Mouse (Mus musculus) spleen, postnatal 10 days (tissue): Measurements from ENCODE around the gene Rabl3.

Experiments used
- DNase-seq, 2 experiments: peaks; one replicate each; pipeline ENCODE4 v3.0.0; 2021 to 2022; ENCODE audit warnings: low spot score in 2 of 2

Rabl3 gene

DNA sequence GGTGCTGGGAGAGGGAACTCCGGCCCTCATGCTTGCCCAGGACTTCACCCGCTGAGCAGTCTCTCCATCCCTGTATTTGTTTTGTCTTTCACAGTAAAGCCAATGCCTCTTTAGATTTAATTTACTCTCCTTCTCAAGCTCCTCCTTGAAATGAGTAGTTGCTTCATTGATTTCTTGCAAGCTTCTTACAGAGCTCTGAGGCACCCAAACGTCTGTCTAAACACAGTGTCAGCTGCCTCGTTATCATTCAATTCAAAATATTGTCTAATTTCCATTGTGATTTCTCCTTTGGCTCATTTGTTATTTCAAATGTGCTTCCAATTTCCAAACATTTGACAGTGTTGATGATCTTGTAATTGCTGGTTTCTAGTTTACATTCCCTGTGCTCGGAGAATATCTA is 6.6 kb downstream of the Rabl3 start:
- DNase-seq = no peak

DNA sequence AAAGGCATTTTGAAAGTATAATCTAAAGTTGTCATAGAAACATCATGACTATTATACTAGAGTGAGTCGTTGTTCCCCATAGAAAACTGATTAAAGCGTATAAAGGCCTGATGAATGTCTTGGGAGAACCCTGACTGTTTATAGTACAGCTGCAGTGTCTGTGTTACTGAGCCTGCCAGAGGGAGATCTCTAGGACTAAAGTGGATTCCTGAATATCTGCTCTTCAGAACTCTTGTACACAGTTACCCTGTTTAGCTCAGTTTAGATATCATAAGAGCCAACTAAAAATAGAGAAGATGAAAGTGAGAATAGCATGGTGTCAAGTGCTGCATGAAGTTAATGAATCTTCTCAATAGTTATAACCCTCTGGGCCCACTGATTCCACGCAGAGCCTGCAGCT is 10.6 kb downstream of the Rabl3 start:
- DNase-seq = no peak

DNA sequence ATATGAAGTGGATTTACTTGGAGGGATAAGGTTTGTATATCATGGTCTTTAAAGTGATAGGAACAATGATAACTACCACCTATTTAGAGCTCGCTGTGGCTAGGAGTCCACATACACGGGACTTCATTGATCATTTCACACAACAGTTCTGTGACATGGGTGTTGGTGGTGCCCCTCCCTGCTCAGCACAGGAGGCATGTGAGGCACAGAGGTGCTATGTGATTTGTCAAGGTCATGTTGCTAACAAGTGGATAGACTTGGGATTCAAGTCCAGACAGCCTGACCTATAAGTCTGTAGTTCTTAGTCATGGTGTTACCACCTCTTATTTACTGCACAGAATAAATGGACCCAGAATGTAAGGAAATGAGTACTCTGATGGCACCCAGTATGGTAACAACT is 11.3 kb downstream of the Rabl3 start:
- DNase-seq = no peak

DNA sequence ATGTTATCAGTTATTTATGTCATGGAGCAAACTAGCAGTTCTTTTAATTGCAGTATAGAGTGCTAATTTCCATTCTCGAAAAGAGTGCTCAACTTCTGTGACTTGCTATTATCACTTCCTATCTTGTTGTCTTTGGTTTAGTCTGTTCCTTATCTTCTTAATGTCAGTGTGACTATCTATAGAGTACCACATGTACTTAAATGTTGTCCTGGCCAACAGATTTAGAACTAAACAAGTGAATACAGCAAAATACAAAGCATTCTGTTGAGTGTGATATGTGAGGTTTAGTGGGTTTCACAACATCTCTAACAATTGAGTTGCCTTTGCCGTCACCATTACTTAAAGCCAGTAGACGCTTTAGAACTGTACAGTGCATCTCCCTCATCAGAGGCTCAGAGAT is 13.1 kb downstream of the Rabl3 start:
- no peak for DNase-seq

DNA sequence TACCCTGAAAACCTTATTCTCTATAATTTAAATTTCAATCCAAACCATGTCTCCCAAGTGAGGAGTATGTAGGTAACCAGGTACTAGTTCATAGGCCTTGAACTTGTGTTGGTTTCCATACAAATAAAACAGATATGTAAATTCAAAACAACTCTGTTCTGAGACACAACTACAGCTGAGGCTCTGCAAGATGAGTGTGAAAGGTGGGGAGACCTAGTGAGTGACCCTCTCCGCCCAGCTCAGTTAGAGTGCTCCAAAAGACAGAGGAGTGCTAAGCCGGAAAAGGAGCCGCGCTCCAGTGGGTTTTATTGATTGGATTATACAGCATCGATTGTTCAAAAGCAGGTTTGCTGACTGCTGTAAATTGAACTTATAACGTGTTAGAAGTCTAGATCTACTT is 22.7 kb downstream of the Rabl3 start:
- DNase-seq = no peak

DNA sequence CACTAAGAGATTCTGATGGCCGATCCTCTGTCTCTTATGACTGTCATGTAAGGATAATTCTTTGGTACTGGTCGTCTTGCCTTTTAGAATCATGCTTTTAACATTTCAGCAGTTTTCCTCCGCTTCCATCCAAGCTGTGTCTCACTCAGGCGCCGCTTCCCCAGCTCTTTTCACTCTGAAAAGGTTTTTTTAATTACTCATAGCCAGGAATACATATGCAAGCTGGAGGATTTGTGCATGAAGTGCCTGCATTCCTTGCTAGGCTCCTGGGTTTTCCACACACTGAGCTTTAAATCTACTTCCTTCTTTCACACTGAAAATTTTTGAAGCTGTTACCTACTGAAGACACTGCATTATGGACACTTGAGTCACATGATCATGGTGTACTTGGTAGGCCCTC is 23.3 kb downstream of the Rabl3 start:
- no peak for DNase-seq

DNA sequence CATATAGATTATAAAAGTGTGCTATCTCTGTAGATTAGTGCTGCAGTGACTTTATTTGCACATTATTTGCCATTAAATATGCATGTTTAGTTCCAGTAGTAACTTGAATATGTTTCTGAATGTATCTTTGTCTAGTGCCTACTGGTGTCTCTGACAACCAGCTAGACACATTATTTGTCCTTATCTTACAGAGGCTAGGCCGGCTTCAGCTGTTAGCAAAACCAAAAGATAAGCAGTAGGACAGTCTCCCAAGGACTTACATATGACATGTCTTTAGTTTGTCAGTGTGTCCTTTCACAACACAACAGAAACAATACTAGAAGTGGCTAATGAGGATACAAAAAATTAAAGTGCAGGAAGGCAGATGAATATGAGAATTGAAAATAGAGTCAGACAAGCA is 25.4 kb downstream of the Rabl3 start:
- no peak for DNase-seq

DNA sequence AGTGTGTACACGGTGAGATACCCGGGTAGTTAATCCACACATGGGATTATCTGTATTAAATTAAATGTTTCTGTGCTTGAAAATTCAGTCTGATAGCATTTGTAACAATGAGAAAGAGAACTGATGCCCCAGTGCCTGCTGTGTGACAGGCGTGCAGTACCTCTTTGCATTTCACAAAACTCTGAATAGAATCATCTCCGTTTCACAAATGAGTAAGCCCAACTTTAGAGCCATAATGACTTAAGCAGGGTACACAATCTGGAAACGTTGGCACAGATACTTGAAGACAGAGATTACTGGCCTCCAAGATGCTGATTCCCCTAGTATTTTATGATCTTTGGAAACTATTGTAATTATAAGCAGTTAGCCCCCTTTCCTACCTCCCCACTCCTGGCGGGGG is 26.4 kb downstream of the Rabl3 start:
- DNase-seq = no peak

DNA sequence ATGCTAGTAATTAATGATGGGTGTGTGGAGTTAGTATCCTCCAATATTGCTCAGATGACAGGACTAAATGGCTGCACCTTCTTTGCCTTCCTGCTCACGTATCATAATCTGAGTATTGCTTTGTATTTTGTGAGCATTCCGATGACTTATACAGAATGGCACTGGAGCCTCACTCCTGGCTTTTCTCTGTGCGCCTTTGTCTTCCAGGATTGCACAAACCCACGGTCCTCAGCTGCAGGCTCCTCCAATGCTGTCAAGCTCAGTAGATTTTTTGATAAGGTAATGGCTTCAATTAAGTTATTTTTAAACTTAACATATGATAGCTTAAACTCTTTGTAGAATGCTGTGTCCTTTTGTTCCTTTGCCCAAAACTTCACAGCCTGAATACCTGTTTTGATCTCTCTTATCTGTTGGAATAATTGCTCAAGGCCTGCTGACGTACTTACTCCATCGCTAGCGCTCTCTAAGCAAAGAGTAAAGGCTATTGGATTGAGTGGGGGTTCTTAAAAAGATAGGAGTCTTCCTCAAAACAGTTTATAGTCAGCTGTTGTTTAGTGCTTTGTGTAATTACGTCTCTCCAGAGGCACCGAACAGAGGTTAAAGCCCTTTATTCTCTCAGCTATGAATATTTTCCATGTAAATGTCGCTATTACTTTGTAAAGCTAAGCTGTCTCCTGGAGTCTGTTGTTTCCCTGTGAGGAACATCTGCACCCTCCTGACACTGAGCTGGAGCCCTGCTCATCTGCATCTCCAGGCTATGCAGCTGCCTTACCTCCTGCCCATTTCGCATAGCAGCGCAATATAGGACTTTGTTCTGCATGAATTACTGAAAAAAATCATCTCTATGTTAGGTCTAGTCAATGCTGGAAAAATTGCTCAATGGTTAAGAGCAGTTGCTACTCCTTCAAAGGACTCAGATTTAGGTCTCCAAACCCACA is 27.7 kb downstream of the Rabl3 start:
- DNase-seq = no peak

DNA sequence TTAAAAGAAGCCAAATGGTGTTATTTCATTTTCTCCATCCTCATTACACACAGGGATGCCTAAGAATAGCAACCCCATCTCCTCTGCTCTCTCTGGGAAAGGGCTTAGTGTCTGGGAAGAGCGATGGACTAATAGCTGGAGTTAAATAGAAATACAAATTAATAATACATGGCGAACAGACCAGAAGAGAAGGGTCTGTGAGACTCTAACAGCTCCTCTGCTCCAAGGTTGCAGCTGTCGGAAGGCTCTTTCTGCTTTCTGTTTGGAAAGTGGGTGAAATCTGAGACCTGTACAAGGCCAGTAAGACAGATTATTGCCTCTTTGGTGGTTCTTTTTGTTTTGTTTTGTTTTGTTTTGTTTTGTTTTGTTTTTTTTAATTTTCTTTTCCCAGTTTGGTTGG is 31.9 kb downstream of the Rabl3 start:
- no peak for DNase-seq

DNA sequence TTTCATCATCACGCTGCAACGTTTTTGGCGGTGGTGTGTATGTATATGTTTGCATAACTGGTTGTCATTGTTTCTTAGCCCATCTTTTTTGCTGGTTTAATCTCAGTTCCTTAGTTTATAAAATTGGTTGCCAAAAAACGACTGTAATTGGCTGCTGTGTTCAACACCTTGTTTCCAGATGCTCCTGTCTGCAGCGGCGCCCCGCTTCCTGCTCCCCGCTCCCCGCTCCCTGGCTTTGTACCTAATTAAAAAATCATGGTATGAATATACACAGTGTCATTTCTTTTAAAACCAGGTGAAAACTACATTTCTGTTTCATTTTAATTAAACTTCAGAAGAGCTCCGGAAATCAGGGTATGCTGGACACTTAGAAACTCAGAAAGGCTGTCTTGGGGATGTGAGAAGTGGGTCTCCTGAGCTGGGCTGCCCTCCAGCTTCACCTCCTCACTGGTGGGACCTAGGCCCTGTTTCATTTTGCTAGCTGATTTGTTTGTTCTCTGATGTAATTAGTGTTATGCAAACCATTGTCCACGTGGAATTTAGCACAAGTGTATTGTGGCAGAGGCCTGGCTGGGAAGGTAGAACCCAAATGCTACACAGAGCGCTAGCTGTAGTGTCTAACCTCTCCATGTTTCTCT is 32.6 kb downstream of the Rabl3 start:
- DNase-seq = no peak

DNA sequence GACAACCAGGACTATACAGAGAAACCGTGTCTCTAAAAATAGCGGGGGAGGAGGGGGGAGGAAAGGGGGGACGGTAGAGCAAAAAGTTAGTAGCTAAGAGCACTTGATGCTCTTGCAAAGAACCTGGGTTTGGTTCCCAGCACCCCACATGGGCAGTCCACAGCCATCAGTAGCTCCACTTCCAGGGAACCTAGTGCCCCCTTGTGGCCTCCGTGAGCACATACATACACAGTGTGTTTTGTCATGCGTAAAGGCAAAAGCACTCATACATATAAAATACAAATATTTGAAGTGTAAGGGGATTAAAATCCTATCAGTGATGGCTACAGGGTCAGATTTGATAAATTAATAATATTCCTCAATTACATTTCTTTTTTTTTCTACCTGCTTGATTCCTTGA is 33.4 kb downstream of the Rabl3 start:
- DNase-seq = no peak

DNA sequence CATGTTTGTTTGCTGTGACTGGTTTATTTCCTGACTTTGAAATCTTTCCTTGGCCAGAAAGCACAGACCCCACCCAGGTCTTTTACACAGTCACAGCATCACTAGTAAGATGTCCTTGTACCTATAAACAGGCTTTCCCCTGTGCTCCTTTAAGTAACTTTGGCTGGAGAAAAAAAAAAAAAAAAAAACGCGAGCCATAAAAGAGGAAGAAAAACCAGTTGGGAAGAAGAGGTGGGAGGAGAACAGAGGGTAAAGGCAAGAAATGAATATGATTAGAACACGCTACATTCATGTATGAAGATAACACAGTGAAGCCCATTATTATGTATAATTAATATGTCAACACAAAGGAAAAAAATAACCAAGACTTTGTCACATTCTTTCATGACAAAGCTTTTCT is 35.6 kb downstream of the Rabl3 start:
- DNase-seq = no peak

DNA sequence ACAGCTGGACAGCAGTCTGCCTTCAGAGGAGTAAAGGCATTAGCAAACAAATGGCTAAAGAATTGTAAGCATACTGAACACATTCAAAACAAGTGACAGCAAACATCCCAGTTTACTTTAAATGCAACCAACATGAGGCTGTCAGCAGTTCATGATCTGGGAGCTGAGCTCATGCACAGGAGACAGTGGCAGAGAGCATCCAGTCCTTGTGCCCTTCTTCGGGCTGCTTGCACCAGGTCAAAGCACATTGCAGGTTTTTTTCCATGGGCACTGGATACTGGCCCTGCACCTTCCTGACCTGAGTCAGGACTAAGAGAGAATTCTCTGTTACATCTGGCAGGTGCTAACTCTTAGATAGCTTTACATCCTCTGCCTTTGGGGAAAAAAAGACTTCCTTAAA is 39.9 kb downstream of the Rabl3 start:
- no peak for DNase-seq

DNA sequence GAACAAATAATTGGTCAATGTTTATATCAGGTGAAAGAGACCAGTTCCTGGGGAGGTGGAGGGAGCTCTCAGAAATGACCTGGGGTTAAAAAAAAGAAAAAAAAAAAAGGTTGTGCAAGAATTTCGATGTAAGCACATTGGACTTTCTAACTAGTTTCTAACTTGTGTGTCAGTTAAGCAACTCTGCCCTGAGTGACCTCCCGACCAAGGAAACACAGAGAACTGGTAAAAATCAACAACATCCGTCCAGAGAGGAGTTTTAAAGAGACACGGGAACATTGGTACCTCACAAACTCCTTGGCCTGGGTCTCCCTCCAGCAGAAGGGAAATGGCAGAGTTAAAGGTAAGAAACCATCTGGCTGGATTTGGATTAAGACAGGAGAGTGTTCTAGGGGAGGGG is 40.3 kb downstream of the Rabl3 start, which contains the start of gene Hgd:
Gene Hgd (plus strand): TSS at position 160 of the 400 bp plus-strand sequence.
- DNase-seq = no peak

DNA sequence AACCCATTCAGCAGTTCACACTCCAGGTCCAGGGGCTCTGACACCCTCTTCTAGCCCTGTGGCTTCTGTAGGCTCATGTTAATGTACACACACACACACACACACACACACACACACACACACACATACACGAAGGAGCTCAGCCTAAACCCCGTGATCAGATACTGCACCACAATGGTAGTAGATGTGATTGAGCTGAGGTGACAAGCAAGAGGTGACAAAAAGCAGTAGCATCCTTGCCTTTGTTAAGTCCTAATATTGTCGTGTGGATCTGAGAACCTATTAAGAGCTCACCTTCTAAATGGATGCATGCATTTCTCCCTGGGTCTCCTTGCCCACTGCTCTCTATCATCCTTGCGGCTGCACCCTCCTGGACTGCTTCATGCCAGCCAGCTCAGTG is 41.0 kb downstream of the Rabl3 start:
- DNase-seq = no peak

DNA sequence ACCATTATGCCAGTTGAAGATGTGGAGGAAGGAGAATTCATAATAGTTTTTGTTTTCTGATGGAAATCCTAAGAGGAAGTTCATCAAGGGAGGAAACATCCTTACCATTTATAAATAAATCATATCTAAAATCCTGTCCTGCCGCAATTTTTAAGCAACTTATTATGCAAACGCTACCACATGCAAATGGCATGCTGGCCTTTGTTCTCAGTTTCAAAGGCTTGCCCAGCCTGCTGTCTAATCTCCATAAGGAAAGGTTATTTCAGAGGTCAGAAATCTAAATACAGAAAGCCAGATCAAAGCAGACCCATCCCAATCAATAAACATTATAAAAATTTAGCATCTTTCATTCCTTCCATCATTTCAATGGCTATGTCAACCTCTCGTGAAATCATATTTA is 42.2 kb downstream of the Rabl3 start:
- DNase-seq = no peak

DNA sequence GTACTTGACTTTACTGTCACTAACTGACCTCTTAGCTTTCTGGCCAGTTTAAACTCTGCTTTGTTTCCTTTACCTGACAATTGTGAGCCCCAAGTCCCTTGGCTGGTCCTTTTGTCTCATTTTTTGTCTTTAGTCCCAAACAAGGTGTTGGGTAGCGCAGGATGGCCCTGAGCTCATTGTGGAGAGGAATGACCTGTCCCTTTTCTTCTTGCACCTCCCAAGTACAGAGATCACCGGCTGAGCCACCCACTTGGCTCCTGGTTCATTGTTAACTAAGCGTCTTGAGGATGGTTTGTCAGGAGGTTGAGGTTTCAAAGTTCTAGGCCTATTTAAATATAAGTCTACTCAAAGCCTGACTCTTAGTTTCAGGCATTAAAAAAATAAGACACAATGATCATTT is 43.6 kb downstream of the Rabl3 start:
- no peak for DNase-seq

DNA sequence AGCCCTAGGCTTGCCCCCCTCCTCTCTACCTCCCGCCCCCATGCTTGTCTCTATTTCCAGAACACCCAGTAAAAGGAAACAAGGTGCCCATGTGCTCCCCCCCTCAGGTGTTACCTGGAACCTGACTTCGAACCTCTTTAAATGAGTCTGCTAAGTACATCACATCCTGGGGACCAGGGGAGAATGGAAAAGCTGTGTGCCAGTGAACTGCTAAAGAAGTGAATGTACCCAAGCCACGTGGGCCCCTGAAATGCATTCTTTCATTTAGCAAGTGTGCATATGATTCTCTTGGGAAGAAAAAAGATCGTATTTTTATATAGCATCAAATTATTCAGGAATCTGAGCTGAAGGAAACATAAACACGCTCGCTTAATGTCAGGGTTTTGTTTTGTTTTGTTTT is 44.1 kb downstream of the Rabl3 start:
- no peak for DNase-seq

DNA sequence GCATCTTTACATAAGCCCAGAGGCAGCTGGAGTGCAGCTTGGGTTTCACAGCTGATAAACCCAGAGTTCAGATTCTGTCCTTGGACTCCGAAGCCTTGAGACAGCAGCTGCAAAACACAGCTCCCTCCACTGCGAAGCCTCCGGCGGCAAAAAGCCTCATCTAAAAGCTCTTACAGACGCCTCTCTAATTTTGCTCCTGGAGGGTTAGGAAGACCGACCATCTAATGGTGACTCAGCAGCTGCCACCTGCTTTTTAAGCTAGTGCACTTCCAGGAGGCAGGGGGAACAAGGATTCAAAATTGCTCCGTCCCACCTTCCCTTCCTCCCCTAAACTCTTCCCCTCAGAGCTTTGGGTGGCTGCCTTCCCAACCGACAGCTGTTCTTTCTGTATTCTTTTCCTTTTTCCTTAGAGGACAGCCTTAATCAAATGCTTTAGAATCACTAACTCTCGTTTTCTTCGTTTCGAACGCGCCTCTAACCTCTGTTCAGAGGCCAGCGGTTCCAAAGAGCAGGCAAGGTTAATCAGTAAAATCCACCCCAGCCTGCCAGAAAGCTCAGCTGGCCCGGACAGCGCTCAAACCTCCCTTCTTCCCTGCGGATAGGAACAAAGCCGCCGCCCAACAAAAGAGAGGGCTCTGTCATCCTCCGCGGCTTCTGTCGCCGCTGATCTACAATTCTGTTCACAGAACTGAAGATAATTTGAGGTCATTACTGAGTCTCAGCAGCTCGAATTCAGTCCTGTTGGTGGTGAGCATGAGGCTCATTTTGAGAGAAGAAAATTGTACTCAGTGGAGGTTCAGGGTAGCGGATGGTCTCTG is 44.7 kb downstream of the Rabl3 start:
- DNase-seq = no peak

DNA sequence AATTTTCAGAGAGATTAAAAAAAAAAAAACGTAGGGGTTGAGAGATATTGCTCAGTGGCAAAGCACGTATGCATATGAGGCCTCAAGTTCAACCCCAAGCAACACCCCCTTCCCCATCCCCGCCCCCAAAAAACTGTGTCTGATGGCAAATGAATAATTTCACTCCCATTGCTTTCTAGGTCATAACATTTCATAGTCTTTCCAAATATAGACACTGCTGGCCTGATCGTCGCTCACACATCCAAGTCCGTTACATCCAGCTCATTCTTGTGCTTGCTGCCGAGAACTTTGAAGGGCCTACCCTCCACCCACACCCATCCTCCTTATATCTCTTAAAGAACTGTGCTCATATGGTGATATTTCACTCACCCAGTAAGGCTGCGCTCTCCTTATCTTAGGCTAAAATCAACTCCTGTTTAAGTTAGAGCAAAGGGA is 45.5 kb downstream of the Rabl3 start:
- no peak for DNase-seq

DNA sequence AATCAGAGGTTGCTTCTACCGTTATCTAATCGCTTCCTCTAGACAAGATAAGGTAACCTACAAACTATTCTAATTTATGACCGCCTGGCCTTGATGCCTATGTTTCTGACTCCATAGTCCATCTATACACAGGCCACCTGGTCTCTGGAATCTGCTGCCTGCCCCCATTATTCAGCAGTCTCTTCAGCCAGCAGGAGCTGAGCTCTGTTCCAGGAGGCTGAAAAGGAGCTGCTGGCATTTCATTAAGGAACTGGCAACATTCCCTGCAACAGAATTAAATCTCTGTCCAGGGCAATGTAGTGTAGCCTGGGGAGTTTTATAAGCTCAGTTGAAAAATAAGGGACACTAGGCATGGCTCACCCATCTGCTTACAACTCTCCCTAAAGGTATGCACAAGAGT is 51.2 kb downstream of the Rabl3 start:
- no peak for DNase-seq
